Mouse (Mus musculus): ENCODE results near the gene Klf12. TPM values are rescaled to one million over a fixed set of nuclear protein-coding genes. Genes with fewer than 3 reads are reported as not detected.

The Klf12 gene
- total and polyA plus RNA-seq, 3 experiments = 3.3 to 9.7 (median 8.6) TPM

GRCm38 (mm10) chr14:99885128-99885527, 399.4 kb downstream of the Klf12 start:
- no peaks in the 10 kb centered on the region for H3K9me3 ChIP-seq (replicated peaks; ENCODE audit: low read length)
- TF ChIP-seq NELFE (IDR thresholded peaks at IDR 0.05; ENCODE audit: low read depth, low read length) (no peak), GABPA (IDR thresholded peaks at IDR 0.05; ENCODE audit: insufficient replicate concordance, low read depth, low read length) (no peak)
- H3K36me3 ChIP-seq (replicated peaks in 1 of 2; ENCODE audit: control insufficient read depth in 1 of 2, insufficient read depth in 1 of 2, low read length in 1 of 2) = no peaks in the 10 kb centered on the region
- no peak for DNase-seq (ENCODE audit: extremely low read depth)
- H3K9ac ChIP-seq (ENCODE audit: insufficient read depth, low read depth) = no peak overlapping the region
- peaks cover 0 to 5% of the 10 kb centered on the region in 2 experiments; a peak in 2 of 4 replicates for H3K4me1 ChIP-seq (ENCODE audit: control insufficient read depth in 1 of 2, insufficient read depth in 2 of 2)
- no peaks in the 10 kb centered on the region for H3K79me2 ChIP-seq (replicated peaks; ENCODE audit: control insufficient read depth, extremely low read depth, insufficient read depth, poor library complexity, severe bottlenecking)
- no peak overlapping the region for H3K4me3 ChIP-seq (replicated peaks in 1 of 3; ENCODE audit: low read depth in 2 of 3, low read length in 2 of 3, poor library complexity in 1 of 3)
- in situ Hi-C loops (cut with MboI; ENCODE audit: low pct_ligation_motif_present, low pct_unique_long_range_greater_than_20kb, low sequenced_read_pairs) = no loop called here
- H3K27ac ChIP-seq (ENCODE audit: insufficient read depth, low read depth) = no peak overlapping the region
- H3K4me2 ChIP-seq (ENCODE audit: insufficient read depth, low read depth, poor library complexity, severe bottlenecking) = no peak overlapping the region
- H3K27me3 ChIP-seq (replicated peaks) = no peaks in the 10 kb centered on the region
- dilution Hi-C loops (cut with MboI; ENCODE audit: extremely low pct_ligation_motif_present, extremely low pct_unique_long_range_greater_than_20kb, low sequenced_read_pairs) = no loop called here

GRCm38 (mm10) chr14:99876791-99877578, 407.5 kb downstream of the Klf12 start:
- Histone ChIP-seq H3K4me3 (replicated peaks in 1 of 3; ENCODE audit: low read depth in 2 of 3, low read length in 2 of 3, poor library complexity in 1 of 3) (no peak overlapping the region), H3K9me3 (replicated peaks; ENCODE audit: low read length) (peaks cover 3% of the 10 kb centered on the region), H3K4me2 (ENCODE audit: insufficient read depth, low read depth, poor library complexity, severe bottlenecking) (no peak overlapping the region), H3K79me2 (replicated peaks; ENCODE audit: control insufficient read depth, extremely low read depth, insufficient read depth, poor library complexity, severe bottlenecking) (no peaks in the 10 kb centered on the region), H3K27me3 (replicated peaks) (no peaks in the 10 kb centered on the region), H3K27ac (ENCODE audit: insufficient read depth, low read depth) (no peak overlapping the region), H3K9ac (ENCODE audit: insufficient read depth, low read depth) (no peak overlapping the region), H3K4me1 (ENCODE audit: control insufficient read depth in 1 of 2, insufficient read depth in 2 of 2) (no peaks in the 10 kb centered on the region), H3K36me3 (replicated peaks in 1 of 2; ENCODE audit: control insufficient read depth in 1 of 2, insufficient read depth in 1 of 2, low read length in 1 of 2) (peaks cover 0 to 4% of the 10 kb centered on the region in 2 experiments)
- no peak for DNase-seq (ENCODE audit: extremely low read depth)
- TF ChIP-seq SMC3 (IDR thresholded peaks at IDR 0.05; ENCODE audit: low read depth, low read length) (no peak), ZMIZ1 (IDR thresholded peaks at IDR 0.05; ENCODE audit: low read depth, low read length) (no peak), CHD2 (IDR thresholded peaks at IDR 0.05; ENCODE audit: low read length) (no peak), IRF4 (IDR thresholded peaks at IDR 0.05; ENCODE audit: low read depth, low read length) (no peak), NRF1 (IDR thresholded peaks at IDR 0.05; ENCODE audit: low read depth, low read length) (no peak), ETS1 (conservative IDR thresholded peaks at IDR 0.05; ENCODE audit: low read depth, low read length) (no peak), TCF12 (IDR thresholded peaks at IDR 0.05; ENCODE audit: low read depth, low read length) (no peak), CHD1 (IDR thresholded peaks at IDR 0.05; ENCODE audit: low read depth, low read length) (no peak), USF2 (conservative IDR thresholded peaks at IDR 0.05; ENCODE audit: low read depth, low read length) (no peak), MAFK (IDR thresholded peaks at IDR 0.05; ENCODE audit: insufficient replicate concordance, low read length) (no peak), SIN3A (IDR thresholded peaks at IDR 0.05; ENCODE audit: low read length) (no peak), CTCF (conservative IDR thresholded peaks at IDR 0.05 in 1 of 2, IDR thresholded peaks at IDR 0.05 in 1 of 2; ENCODE audit: low read depth in 2 of 2, low read length in 2 of 2) (no peak)
- in situ Hi-C loops (cut with MboI; ENCODE audit: low pct_ligation_motif_present, low pct_unique_long_range_greater_than_20kb, low sequenced_read_pairs) (no loop called here), dilution Hi-C loops (cut with MboI; ENCODE audit: extremely low pct_ligation_motif_present, extremely low pct_unique_long_range_greater_than_20kb, low sequenced_read_pairs) (no loop called here)

Measured in CH12.LX (cell line).